In the genomic region with DNA sequence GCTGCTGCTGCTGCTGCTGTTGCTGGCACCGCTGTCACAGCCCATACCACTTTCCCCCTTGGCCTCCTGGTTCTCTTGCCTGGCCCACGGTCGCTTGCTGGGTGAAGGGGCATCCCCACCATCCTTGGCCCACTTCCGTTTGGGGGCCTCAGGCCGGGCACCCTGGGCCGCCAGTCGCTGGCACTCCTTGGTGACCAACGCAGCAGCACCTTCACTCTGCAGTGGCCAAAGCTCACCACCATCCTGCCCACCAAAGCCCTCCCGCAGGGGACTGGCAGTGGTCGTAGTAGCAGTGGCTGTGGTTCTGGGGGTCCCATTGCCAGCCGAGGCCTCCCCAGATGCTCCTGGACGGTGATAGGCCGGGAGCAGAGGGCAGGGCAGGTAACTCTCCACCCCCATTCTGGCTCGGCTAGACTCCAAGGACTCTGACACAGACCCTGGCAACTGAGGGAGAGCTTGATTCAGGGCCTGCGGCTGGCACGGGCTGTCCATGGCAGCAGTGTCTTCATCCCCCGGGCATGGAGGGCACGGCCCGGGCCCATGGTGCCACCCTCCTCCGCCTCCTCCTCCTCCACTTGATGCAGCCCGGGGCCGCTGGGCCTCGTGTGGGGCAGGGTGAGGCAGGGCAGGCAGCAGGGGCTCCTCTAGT, we compare ENCODE assay signal across 8 mouse cellular contexts. TPM values are rescaled to one million over a fixed set of nuclear protein-coding genes. Genes with fewer than 3 reads are reported as not detected.
DNase-seq lines count a peak whose midpoint lies in the region; ATAC-seq lines count a peak whose summit lies in the region.

No protein-coding gene starts in this region.

- peak overlapping the region; percentile 99 for H3K27ac ChIP-seq in hindbrain, embryonic 10.5 days
- no peak overlapping the region for H3K27ac ChIP-seq in limb, embryonic 13.5 days
- H3K27ac ChIP-seq in stomach, embryonic 16.5 days (ENCODE audit: low read length): peak overlapping the region; percentile 98

- WGBS in hindbrain, embryonic 10.5 days: 79% methylated on average over 23 of the region's 23 CpGs
- WGBS in limb, embryonic 13.5 days: 71% methylated on average over 23 of the region's 23 CpGs
- WGBS in stomach, embryonic 16.5 days: 61% methylated on average over 23 of the region's 23 CpGs

- peak overlapping the region; percentile 83 for H3K4me2 ChIP-seq in limb, embryonic 13.5 days (replicated peaks)
- H3K4me2 ChIP-seq in stomach, embryonic 16.5 days (ENCODE audit: low read depth, low read length): peak overlapping the region; percentile 73

- peak overlapping the region; percentile 69 for H3K4me3 ChIP-seq in hindbrain, embryonic 10.5 days
- peak overlapping the region; percentile 60 for H3K4me3 ChIP-seq in limb, embryonic 13.5 days
- peak overlapping the region; percentile 80 for H3K4me3 ChIP-seq in stomach, embryonic 16.5 days (replicated peaks; ENCODE audit: low read length)

- no peaks in the 10 kb centered on the region for H3K9me3 ChIP-seq in hindbrain, embryonic 10.5 days
- no peaks in the 10 kb centered on the region for H3K9me3 ChIP-seq in limb, embryonic 13.5 days
- no peaks in the 10 kb centered on the region for H3K9me3 ChIP-seq in stomach, embryonic 16.5 days (replicated peaks; ENCODE audit: control insufficient read depth, low read length)

- H3K36me3 ChIP-seq in hindbrain, embryonic 10.5 days: peaks cover 52% of the 10 kb centered on the region
- H3K36me3 ChIP-seq in limb, embryonic 13.5 days: peaks cover 58% of the 10 kb centered on the region
- peaks cover 8% of the 10 kb centered on the region; the same call in 1 of the 2 replicates for H3K36me3 ChIP-seq in stomach, embryonic 16.5 days (ENCODE audit: control insufficient read depth, insufficient read depth, low read length)

- H3K9ac ChIP-seq in limb, embryonic 13.5 days: peak overlapping the region; percentile 75
- peak overlapping the region; percentile 94 for H3K9ac ChIP-seq in stomach, embryonic 16.5 days (ENCODE audit: low read length)

- peak; percentile 80 for DNase-seq in cerebellum, adult 11-12 months
- DNase-seq in cerebellum, postnatal 4 days (ENCODE audit: low spot score in 2 of 2): no peak
- DNase-seq in thymus, postnatal 4 days: peak; percentile 50
- DNase-seq in thymus, postnatal 14 days: no peak
- no peak for DNase-seq in hindbrain, embryonic 10.5 days (ENCODE audit: low spot score)
- DNase-seq in right cerebral cortex, adult 2 months (ENCODE audit: low spot score in 2 of 2): no peak

- no peaks in the 10 kb centered on the region for H3K27me3 ChIP-seq in hindbrain, embryonic 10.5 days (ENCODE audit: insufficient read depth, poor library complexity, severe bottlenecking)
- H3K27me3 ChIP-seq in limb, embryonic 13.5 days: no peaks in the 10 kb centered on the region
- H3K27me3 ChIP-seq in stomach, embryonic 16.5 days (ENCODE audit: control insufficient read depth, insufficient read depth, low read length): no peaks in the 10 kb centered on the region

- H3K4me1 ChIP-seq in hindbrain, embryonic 10.5 days (replicated peaks): peaks cover 65% of the 10 kb centered on the region
- peaks cover 52% of the 10 kb centered on the region for H3K4me1 ChIP-seq in limb, embryonic 13.5 days
- H3K4me1 ChIP-seq in stomach, embryonic 16.5 days (ENCODE audit: control insufficient read depth, insufficient read depth, low read length): peaks cover 58% of the 10 kb centered on the region

- no peak for ATAC-seq in limb, embryonic 13.5 days (ENCODE audit: low FRiP score, low read depth)
- no peak for ATAC-seq in stomach, embryonic 16.5 days (ENCODE audit: insufficient read depth, low FRiP score)

RNA-seq across cellular contexts. Expression of gene Egln2, which starts 1.5 kb away (rescaled TPM):
- 81.2 and 97.4 TPM in 2 replicates for polyA plus RNA-seq in hindbrain, embryonic 10.5 days (2016; fragmentation: Nextera tagmentation; extraction: Ambion mirVana)
- 74.3 and 76.0 TPM in 2 replicates for polyA plus RNA-seq in limb, embryonic 13.5 days (2015; fragmentation: Nextera tagmentation; extraction: Ambion mirVana)
- polyA plus RNA-seq in stomach, embryonic 16.5 days (2015; fragmentation: Nextera tagmentation; extraction: Ambion mirVana): 55.8 and 56.3 TPM in 2 replicates

RNA-seq across cellular contexts. Expression of gene Cyp2t4, which starts 11.6 kb away (rescaled TPM):
- 0.10 TPM in 1 of 2 replicates, not detected in the other for polyA plus RNA-seq in hindbrain, embryonic 10.5 days (2016; fragmentation: Nextera tagmentation; extraction: Ambion mirVana)
- 0.33 TPM in 1 of 2 replicates, not detected in the other for polyA plus RNA-seq in limb, embryonic 13.5 days (2015; fragmentation: Nextera tagmentation; extraction: Ambion mirVana)
- polyA plus RNA-seq in stomach, embryonic 16.5 days (2015; fragmentation: Nextera tagmentation; extraction: Ambion mirVana): 0.18 and 0.31 TPM in 2 replicates

RNA-seq across cellular contexts. Expression of gene Rab4b, which starts 13.6 kb away (rescaled TPM):
- 66.0 and 92.2 TPM in 2 replicates for polyA plus RNA-seq in hindbrain, embryonic 10.5 days (2016; fragmentation: Nextera tagmentation; extraction: Ambion mirVana)
- polyA plus RNA-seq in limb, embryonic 13.5 days (2015; fragmentation: Nextera tagmentation; extraction: Ambion mirVana): 69.4 and 71.7 TPM in 2 replicates
- polyA plus RNA-seq in stomach, embryonic 16.5 days (2015; fragmentation: Nextera tagmentation; extraction: Ambion mirVana): 68.9 and 72.7 TPM in 2 replicates

RNA-seq across cellular contexts. Expression of gene Gm21983, which starts 15.8 kb away (rescaled TPM):
- 0.20 TPM in 1 of 2 replicates, not detected in the other for polyA plus RNA-seq in hindbrain, embryonic 10.5 days (2016; fragmentation: Nextera tagmentation; extraction: Ambion mirVana)
- polyA plus RNA-seq in limb, embryonic 13.5 days (2015; fragmentation: Nextera tagmentation; extraction: Ambion mirVana): 2.6 and 4.5 TPM in 2 replicates
- polyA plus RNA-seq in stomach, embryonic 16.5 days (2015; fragmentation: Nextera tagmentation; extraction: Ambion mirVana): not detected in 2 replicates

RNA-seq across cellular contexts. Expression of gene Mia, which starts 15.8 kb away (rescaled TPM):
- polyA plus RNA-seq in hindbrain, embryonic 10.5 days (2016; fragmentation: Nextera tagmentation; extraction: Ambion mirVana): 1.2 and 2.2 TPM in 2 replicates
- 126 and 145 TPM in 2 replicates for polyA plus RNA-seq in limb, embryonic 13.5 days (2015; fragmentation: Nextera tagmentation; extraction: Ambion mirVana)
- 8.0 and 9.3 TPM in 2 replicates for polyA plus RNA-seq in stomach, embryonic 16.5 days (2015; fragmentation: Nextera tagmentation; extraction: Ambion mirVana)

Comparison
In these comparisons a context has a peak if more than half of its experiments do, and no peak if none do; other contexts are left out.
1. DNase-seq: peak in cerebellum, adult 11-12 months (single experiment) and thymus, postnatal 4 days (single experiment); none in cerebellum, postnatal 4 days (0 of 2), thymus, postnatal 14 days (single experiment), hindbrain, embryonic 10.5 days (single experiment) and right cerebral cortex, adult 2 months (0 of 2).
2. Peak in every context shown above with its lines, with median percentiles within 50 percentile points of each other: H3K4me3 ChIP-seq.